Mouse (Mus musculus) macrophage (primary cell): ENCODE data around the gene Tgfbi. TPM values are rescaled to one million over a fixed set of nuclear protein-coding genes. Genes with fewer than 3 reads are reported as not detected.

Experiments used
- H3K27ac ChIP-seq: fragments of 350-480 bp; formaldehyde crosslinking; 2 replicates; pipeline ENCODE4 v1.9.0; 2021
- H3K36me3 ChIP-seq: fragments of 350-480 bp; formaldehyde crosslinking; 2 replicates; pipeline ENCODE4 v1.9.0; 2021; ENCODE audit errors: inconsistent target
- H3K4me3 ChIP-seq: fragments of 350-480 bp; formaldehyde crosslinking; 2 replicates; pipeline ENCODE4 v1.9.0; 2021; ENCODE audit errors: inconsistent target
- H3K79me2 ChIP-seq: fragments of 350-480 bp; formaldehyde crosslinking; 2 replicates; pipeline ENCODE4 v1.9.0; 2021; ENCODE audit errors: inconsistent target
- WGBS: methylation state at CpG from one replicate; pipeline ENCODE4 v1.1.7; 2026; ENCODE audit warnings: inconsistent platforms; ENCODE audit not compliant: missing documents; 5-methylcytosine and 5-hydroxymethylcytosine counted together
- polyA plus RNA-seq: library from polyadenylated mRNA; stranded (reverse); fragments of 250-400 nt; gene quantifications from 3 replicates; pipeline ENCODE4 v1.2.4, GENCODE M21; 2018; ENCODE audit warnings: inconsistent platforms

The Tgfbi gene
- polyA plus RNA-seq, 1 experiment from 2014 or later = 9.3 TPM

DNA sequence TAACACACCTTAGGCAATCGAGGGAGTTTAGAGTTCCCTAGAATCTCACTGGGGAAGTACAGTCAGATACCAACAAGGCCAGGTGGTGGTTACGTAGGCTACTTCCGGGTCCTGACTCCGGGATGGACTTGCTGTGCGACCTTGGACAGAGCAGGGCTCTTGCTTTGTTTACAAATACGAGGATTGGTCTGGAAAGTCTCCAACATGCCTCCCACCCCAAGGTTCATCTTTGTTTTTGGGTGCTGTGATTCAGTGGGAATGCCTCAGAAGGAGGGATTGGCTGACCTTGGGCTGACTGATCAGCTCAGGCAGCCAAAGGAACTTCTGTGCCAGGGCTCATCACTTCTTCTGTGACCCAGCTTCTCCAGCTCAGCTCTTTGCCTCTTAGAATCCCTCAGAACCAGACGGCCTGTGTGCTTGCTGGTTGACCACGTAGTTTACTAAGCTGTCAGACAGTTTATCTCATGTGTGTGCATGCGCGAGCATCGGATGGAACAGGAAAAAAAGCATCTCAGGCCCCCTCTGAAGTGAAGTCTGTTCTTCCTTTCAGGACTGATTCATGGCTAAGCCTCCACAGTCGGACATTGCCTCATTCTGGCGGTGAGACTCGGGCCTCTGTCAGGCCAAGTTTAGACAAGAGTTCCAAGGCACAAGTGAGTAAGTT, 20.7 kb upstream of the Tgfbi start:
- no peak overlapping the region for H3K4me3 ChIP-seq
- H3K36me3 ChIP-seq = no peaks in the 10 kb centered on the region
- no peak overlapping the region for H3K27ac ChIP-seq
- 92% methylated on average over 14 of the region's 14 CpGs for WGBS
- H3K79me2 ChIP-seq = no peaks in the 10 kb centered on the region

DNA sequence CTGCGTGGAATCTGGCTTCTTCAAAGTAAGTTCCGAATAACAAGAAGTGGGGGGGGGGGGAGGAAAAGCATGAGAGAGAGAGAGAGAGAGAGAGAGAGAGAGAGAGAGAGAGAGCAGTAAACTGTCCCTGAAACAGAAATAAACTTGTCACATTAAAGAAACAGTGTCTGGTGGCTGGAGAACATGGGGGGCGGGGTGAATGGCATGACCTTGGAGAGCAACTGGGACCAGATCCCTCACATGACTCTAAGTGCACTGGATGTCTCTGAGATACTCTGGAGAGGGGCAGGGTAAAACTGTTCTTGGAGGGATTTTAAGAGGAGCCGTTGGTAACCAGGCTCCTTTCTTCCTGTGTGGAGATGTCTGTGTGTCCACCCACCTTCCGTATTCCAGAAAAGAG, 19.1 kb upstream of the Tgfbi start:
- Histone ChIP-seq H3K27ac (no peak overlapping the region), H3K79me2 (no peaks in the 10 kb centered on the region), H3K36me3 (no peaks in the 10 kb centered on the region), H3K4me3 (no peak overlapping the region)
- WGBS = 94% methylated on average over 5 of the region's 5 CpGs

DNA sequence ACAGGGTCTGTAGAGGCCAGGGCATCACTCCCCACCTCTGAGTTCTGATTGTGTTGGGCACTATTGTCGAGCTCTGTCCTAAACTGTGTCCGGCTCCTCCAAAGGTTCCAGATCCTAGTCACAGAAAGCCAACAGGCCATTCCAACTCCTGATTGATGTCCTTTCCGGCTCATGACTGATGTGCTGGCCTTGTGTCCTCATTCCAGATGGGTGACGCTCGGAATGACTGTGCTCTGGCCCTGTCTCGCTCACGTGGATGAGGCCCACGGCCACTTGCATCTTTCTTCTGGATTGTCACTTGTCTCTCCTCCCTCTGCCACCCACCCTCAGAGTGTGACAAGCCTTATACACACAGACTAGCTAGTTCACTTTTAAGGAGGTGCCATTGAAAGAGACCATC, 18.1 kb upstream of the Tgfbi start:
- Histone ChIP-seq H3K36me3 (no peaks in the 10 kb centered on the region), H3K4me3 (no peak overlapping the region), H3K79me2 (no peaks in the 10 kb centered on the region), H3K27ac (no peak overlapping the region)
- 95% methylated on average over 8 of the region's 8 CpGs for WGBS

DNA sequence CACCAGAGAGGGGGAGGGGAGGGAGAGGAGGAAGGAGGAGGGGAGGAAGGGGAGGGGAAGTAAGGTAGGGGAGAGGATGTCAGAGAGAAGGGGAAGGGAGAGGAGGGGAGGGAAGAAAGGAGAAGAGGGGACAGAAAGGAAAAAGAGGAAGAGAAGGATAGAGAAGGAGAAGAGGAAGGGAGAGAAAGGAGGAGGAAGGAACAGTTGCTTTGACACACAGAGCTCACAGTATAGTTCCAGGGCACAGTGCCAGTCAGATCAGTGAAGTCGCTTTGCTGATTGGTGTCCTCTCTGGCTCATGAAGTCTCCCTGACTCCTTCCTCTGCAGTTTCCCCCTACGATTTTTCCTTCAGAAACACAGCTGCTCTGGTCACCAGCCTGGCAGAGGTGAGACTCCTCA, 17.4 kb upstream of the Tgfbi start:
- Histone ChIP-seq H3K36me3 (no peaks in the 10 kb centered on the region), H3K4me3 (no peak overlapping the region), H3K79me2 (no peaks in the 10 kb centered on the region), H3K27ac (peak overlapping the region; percentile 89)
- WGBS = 5% methylated on average over 2 of the region's 2 CpGs

DNA sequence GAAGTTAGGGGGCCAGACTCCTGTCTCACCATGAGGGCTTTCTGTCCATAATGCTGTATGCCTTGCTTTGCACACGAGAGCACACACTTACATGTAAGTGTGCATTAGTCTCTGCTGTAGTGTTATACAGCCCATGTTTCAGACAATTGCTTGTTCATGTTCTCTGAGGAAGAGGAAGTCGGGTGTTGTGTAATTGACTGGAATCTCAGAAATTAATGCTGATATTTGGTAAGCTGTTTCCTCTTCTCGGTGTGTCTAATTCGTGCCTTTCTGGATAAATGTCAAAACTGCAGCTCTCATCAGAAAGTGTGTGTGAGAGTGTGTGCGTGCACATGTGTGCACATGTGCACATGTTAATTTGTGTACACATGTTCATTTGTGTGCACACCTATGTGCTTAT, 16.1 kb upstream of the Tgfbi start:
- Histone ChIP-seq H3K36me3 (no peaks in the 10 kb centered on the region), H3K27ac (peak overlapping the region; percentile 89), H3K79me2 (no peaks in the 10 kb centered on the region), H3K4me3 (no peak overlapping the region)
- 2% methylated on average over 5 of the region's 5 CpGs for WGBS

DNA sequence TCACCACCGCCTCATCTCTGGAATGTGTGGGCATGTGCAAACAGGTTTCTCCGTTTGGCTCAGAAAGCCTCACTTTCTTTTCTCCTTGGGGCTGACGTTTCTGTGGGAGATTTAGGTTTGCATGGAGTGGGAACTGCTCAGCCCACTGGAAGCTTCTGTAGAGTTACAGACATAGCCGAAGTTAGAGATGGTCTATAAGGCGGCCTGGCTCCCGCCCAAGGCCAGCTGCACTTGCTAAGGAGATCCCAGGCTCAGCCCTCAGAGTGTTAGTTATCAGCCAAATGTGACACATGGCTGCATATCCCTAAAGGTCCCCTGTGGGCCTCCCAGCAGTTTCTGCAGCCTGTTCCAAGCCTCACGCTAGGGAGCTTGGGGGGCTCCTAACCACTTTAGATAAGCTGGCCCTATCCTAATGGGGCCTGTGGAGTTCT, 15.3 kb upstream of the Tgfbi start:
- Histone ChIP-seq H3K36me3 (no peaks in the 10 kb centered on the region), H3K27ac (peak overlapping the region; percentile 89), H3K79me2 (no peaks in the 10 kb centered on the region), H3K4me3 (no peak overlapping the region)
- 89% methylated on average over 7 of the region's 7 CpGs for WGBS

DNA sequence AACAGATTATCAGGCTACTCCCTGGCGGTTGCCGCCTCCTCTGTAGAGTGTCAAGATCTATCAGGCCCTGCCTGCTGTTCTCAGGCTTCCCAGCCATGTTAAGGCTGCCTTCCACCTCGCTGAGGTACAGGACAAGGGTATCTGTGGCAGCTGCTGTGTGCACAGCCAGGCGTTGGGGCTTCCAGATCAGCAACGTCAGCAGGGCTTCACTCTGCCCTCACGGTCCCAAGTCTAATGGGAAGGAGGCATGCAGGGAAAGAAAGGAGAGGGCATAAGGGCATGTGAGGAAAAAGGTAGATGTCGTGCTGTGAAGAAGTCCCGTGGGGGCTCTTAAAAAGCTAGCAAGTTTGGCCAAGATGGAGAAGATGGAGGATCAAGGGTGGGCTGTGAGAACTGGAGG, 14.1 kb upstream of the Tgfbi start:
- Histone ChIP-seq H3K27ac (no peak overlapping the region), H3K4me3 (no peak overlapping the region), H3K79me2 (no peaks in the 10 kb centered on the region), H3K36me3 (no peaks in the 10 kb centered on the region)
- 98% methylated on average over 8 of the region's 8 CpGs for WGBS

DNA sequence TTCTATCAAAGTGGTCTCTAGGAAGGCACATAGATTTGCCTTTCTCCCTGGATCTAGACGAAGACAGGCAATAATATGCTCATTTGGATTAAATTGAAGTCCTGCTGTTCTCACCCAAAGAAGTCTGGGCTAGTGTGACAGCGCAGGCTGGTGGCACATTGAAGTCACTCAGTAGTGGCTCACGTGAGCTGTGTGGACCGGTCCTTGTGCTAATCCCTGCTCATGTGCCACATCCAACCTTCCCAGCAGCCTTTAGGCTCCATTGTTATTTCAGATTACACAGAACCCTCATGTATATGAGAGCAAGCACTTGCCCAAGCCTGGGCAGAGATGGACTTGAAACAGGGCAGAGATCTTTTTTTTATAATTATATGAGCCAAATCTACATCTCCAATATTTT, 12.0 kb upstream of the Tgfbi start:
- H3K79me2 ChIP-seq = no peaks in the 10 kb centered on the region
- no peaks in the 10 kb centered on the region for H3K36me3 ChIP-seq
- H3K4me3 ChIP-seq = no peak overlapping the region
- H3K27ac ChIP-seq = no peak overlapping the region
- 98% methylated on average over 4 of the region's 4 CpGs for WGBS

DNA sequence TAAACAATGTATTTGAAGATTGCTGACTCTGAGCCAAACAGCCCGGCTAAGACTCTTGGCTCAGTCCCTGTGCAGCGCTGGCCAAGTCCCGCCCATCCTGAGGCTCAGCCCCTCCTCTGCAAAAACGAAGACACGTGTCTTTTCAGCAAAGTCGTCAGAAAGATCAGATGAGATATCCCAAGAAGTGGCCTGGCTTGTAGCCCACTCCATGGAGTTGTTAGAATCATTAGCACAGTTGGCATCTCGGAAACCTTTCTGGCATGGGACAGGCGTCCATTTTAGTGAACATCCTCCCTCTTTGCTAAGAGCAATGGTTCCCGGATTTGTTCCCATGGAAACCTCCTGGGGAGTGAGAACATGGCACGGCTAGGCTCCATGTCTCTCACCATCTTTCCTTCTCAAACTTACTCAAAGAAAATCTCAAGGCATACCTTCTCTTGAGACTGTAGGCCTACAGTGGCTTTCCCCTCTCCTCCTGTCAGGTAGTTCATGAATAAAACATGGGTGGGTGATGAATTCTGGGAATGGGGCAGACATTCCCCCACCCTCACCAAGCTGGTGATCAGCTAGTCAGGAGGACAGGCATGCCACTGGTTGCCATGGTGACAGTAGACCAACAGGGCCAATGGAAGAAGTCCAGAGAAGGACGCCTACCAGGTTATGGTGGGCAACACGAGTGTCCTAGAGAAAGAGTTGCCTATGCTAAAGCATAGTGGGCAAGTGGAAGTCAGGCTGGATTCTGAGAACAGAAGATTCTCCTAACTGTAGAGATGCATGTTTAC, 11.3 kb upstream of the Tgfbi start:
- no peak overlapping the region for H3K4me3 ChIP-seq
- H3K36me3 ChIP-seq = no peaks in the 10 kb centered on the region
- 81% methylated on average over 12 of the region's 12 CpGs for WGBS
- H3K79me2 ChIP-seq = no peaks in the 10 kb centered on the region
- H3K27ac ChIP-seq = no peak overlapping the region

DNA sequence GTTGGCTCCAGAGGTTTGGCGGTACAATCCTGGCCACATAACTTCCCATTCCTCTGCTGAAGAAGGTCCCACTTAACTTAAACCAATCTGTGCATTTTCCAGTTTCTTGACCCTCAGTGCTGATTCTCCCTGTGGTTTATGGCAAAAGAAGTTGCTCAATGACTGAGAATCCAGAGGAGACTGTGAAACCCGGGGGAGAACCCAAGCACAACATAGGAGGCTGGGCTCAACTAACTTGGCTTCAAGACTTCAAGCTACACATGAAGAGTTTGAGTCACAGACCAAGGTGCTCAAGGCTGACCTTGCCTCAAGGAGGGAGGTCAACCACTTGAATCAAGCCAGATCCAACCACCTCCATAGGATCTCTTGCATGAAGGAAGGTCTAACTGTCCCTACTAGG, 9.8 kb upstream of the Tgfbi start:
- no peak overlapping the region for H3K4me3 ChIP-seq
- no peaks in the 10 kb centered on the region for H3K79me2 ChIP-seq
- WGBS = 77% methylated on average over 2 of the region's 2 CpGs
- no peaks in the 10 kb centered on the region for H3K36me3 ChIP-seq
- H3K27ac ChIP-seq = no peak overlapping the region

DNA sequence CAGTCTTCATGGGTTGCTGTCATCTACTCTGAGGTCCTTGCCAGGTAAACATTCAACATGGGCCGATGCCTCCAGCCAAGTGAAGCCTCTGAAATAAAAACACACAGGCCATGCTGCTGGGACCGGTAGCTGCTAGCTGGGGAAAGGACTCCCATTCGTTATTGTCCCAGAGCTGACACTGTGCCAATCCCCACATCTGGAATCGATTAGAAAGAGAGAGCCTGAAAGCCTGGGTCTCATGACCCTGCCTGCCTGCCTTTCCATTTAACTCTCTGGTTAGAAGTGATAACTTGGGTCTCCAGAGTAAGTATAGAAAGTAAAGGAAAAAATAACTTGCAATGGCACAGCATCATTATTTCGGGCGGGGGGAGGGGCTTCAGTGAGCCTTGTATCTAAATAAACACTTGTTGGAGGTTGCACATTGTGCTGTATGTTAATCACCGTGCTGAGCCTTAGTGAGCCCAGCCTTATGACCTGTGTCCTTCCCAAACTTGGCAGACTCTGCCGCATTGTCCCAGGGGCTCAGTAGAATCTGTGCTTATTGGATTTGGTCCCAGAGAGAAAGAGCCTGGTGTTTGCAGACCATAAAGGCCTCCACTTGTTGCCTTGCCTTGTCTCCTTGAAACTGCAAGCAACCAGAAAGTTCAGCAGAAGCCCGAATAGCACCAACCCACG, 9.0 kb upstream of the Tgfbi start:
- Histone ChIP-seq H3K4me3 (no peak overlapping the region), H3K27ac (peak overlapping the region; percentile 62), H3K36me3 (no peaks in the 10 kb centered on the region), H3K79me2 (no peaks in the 10 kb centered on the region)
- WGBS = 86% methylated on average over 10 of the region's 10 CpGs

DNA sequence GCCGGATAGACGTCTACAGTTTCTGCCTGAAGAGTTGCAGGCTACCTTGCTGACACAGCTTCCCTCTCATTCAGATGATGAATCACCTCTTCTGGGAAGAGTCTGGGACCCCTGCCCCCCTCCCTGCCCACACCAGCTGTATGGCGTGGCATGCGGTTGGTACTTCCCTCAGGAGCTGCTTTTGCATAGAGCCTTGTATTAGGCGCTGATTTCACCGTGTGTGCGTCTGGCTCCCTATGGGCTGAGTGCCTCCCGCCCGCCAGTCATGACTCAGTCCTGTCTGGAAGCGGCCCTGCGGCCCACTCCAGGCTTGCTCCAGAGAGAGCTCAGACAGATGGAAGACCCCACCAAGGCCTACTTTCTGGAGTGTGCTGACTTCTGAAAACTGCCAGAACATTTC, 8.1 kb upstream of the Tgfbi start:
- H3K4me3 ChIP-seq = no peak overlapping the region

DNA sequence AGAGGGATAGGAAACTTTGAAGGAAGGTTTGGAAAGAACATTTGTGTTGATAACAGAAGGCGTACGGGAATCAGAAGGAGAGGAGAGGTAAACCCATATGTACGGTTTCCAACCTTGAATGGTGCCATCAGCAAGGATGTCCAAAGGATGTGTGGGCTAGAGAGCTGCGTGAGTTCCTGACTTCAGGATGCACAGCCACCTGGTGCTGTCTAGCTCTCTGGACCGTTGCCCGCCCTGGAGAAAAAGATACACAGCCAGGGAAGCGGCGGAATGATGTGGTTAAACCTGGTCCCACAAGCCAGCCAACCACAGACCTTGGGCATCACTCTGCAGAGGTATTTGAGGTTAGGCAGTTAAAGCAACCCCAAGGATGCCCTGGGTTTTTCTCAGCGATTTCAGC, 3.8 kb upstream of the Tgfbi start:
- WGBS = 77% methylated on average over 9 of the region's 9 CpGs
- Histone ChIP-seq H3K36me3 (no peaks in the 10 kb centered on the region), H3K4me3 (no peak overlapping the region), H3K27ac (no peak overlapping the region), H3K79me2 (peaks cover 8% of the 10 kb centered on the region)

More for the DNA sequence above, 8.1 kb upstream of the Tgfbi start:
- no peaks in the 10 kb centered on the region for H3K36me3 ChIP-seq
- H3K27ac ChIP-seq = peak overlapping the region; percentile 62
- 12% methylated on average over 11 of the region's 11 CpGs for WGBS
- no peaks in the 10 kb centered on the region for H3K79me2 ChIP-seq

DNA sequence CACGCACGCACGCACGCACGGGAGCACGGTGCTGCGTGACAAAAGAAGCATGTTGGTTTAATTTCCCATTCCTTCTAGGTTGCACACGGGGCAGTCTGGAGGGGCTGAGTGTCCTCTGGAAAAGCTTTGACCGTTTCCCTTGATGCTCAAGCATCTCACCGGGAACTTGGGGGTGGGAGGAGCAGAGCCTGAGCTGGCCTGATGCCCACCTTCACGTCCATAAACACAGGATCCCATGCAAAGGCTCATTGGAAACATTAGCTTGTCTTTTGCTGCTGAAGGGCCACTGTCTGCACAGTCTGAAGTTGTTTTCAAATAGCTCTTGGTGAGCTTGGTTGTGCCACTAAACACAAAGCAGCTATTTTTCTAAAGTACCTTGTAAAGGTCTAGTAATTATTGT, 2.6 kb upstream of the Tgfbi start:
- whole genome bisulfite sequencing = 87% methylated on average over 6 of the region's 11 CpGs
- H3K36me3 ChIP-seq = no peaks in the 10 kb centered on the region
- H3K27ac ChIP-seq = no peak overlapping the region
- H3K4me3 ChIP-seq = no peak overlapping the region
- peaks cover 17% of the 10 kb centered on the region for H3K79me2 ChIP-seq

DNA sequence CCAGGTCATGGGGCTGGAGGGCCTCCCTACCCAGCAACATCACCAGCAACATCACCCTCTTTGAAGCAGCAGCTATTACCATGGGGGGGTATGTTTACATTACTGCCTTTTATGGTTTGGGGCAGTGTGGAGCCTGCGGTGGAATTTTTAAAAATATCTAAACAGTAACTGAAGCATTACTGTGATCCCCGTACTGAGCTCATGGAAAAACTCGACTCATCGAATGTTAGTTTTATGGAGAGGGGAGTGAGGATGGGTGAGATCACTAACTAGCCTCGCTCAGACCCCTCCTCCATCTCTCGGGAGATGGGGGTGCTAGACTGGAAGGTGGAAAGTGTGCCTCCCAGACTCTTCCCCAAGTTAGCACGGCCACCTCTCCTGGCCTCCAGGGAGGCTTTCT, 2.1 kb upstream of the Tgfbi start:
- no peaks in the 10 kb centered on the region for H3K36me3 ChIP-seq
- peaks cover 19% of the 10 kb centered on the region for H3K79me2 ChIP-seq
- H3K4me3 ChIP-seq = no peak overlapping the region
- 89% methylated on average over 7 of the region's 7 CpGs for WGBS
- H3K27ac ChIP-seq = no peak overlapping the region
